Mouse (Mus musculus) thymus, postnatal 0 days (tissue): ENCODE data around the gene Txndc5. TPM values are rescaled to one million over a fixed set of nuclear protein-coding genes. Genes with fewer than 3 reads are reported as not detected.

Source experiments
- DNase-seq: peaks from one replicate; pipeline ENCODE4 v3.0.0-alpha.2; 2015; ENCODE audit warnings: low spot score
- polyA plus RNA-seq: library from polyadenylated mRNA; unstranded; fragments of >200 nt; fragmentation: Nextera tagmentation; extraction: Ambion mirVana; gene quantifications from 2 replicates; pipeline ENCODE4 v1.2.1, GENCODE M21; 2015

Txndc5 gene
- polyA plus RNA-seq, 1 experiment from 2014 or later, result 53.7 TPM

- DNase-seq, result no peak
Measured at GRCm38 (mm10) chr13:38526116-38526515, 2.5 kb downstream of the Txndc5 start.

GRCm38 (mm10) chr13:38525261-38525660 is 3.4 kb downstream of the Txndc5 start:
- no peak for DNase-seq

GRCm38 (mm10) chr13:38523231-38523630 is 5.4 kb downstream of the Txndc5 start:
- no peak for DNase-seq

GRCm38 (mm10) chr13:38522056-38522654 is 6.5 kb downstream of the Txndc5 start:
- DNase-seq, result no peak

- DNase-seq, result no peak
Measured at GRCm38 (mm10) chr13:38520299-38520698, 8.3 kb downstream of the Txndc5 start.

GRCm38 (mm10) chr13:38516582-38516981 is 12.0 kb downstream of the Txndc5 start:
- DNase-seq, result no peak

- DNase-seq, result no peak
Measured at GRCm38 (mm10) chr13:38515845-38516244, 12.8 kb downstream of the Txndc5 start.

GRCm38 (mm10) chr13:38515431-38515830 is 13.2 kb downstream of the Txndc5 start:
- no peak for DNase-seq

GRCm38 (mm10) chr13:38513921-38514320 is 14.7 kb downstream of the Txndc5 start:
- no peak for DNase-seq

- DNase-seq, result no peak
Measured at GRCm38 (mm10) chr13:38511979-38512378, 16.6 kb downstream of the Txndc5 start.

- DNase-seq, result no peak
Measured at GRCm38 (mm10) chr13:38509681-38510341, 18.8 kb downstream of the Txndc5 start.

GRCm38 (mm10) chr13:38506936-38507335 is 21.7 kb downstream of the Txndc5 start:
- DNase-seq, result no peak

- no peak for DNase-seq
Measured at GRCm38 (mm10) chr13:38506320-38506719, 22.3 kb downstream of the Txndc5 start.

- no peak for DNase-seq
Measured at GRCm38 (mm10) chr13:38503137-38503849, 25.3 kb downstream of the Txndc5 start.

- DNase-seq, result no peak
Measured at GRCm38 (mm10) chr13:38501314-38501713, 27.3 kb downstream of the Txndc5 start.

GRCm38 (mm10) chr13:38496715-38497114 is 31.9 kb downstream of the Txndc5 start:
- DNase-seq, result no peak

- DNase-seq, result no peak
Measured at GRCm38 (mm10) chr13:38486767-38487166, 41.9 kb downstream of the Txndc5 start.

- no peak for DNase-seq
Measured at GRCm38 (mm10) chr13:38484701-38485100, 43.9 kb downstream of the Txndc5 start.

GRCm38 (mm10) chr13:38481021-38481420 is 47.6 kb downstream of the Txndc5 start:
- no peak for DNase-seq

GRCm38 (mm10) chr13:38476936-38477335 is 51.7 kb downstream of the Txndc5 start:
- no peak for DNase-seq

GRCm38 (mm10) chr13:38473497-38473896 is 55.1 kb downstream of the Txndc5 start:
- DNase-seq, result no peak

GRCm38 (mm10) chr13:38472636-38473035 is 56.0 kb downstream of the Txndc5 start:
- no peak for DNase-seq

- DNase-seq, result no peak
Measured at GRCm38 (mm10) chr13:38470882-38471281, 57.7 kb downstream of the Txndc5 start.
